Mouse (Mus musculus) right cerebral cortex, postnatal 36 days (tissue): ENCODE results near the gene Zfp365.

Experiments
- DNase-seq, 2 experiments: peaks; one replicate each; pipeline ENCODE4 v3.0.0; 2022; ENCODE audit warnings: low spot score in 2 of 2, mixed read lengths in 1 of 2

Gene Zfp365

GRCm38 (mm10) chr10:67841596-67841995 lies 70.9 kb downstream of the Zfp365 start:
- DNase-seq, result no peak

- DNase-seq, result no peak
These were observed 71.7 kb downstream of the Zfp365 start for GRCm38 (mm10) chr10:67840735-67841134.

- DNase-seq, result no peak
These were observed 73.3 kb downstream of the Zfp365 start for GRCm38 (mm10) chr10:67839156-67839555.

GRCm38 (mm10) chr10:67836426-67836825 lies 76.0 kb downstream of the Zfp365 start:
- DNase-seq, result no peak
